Mouse (Mus musculus) hindbrain, embryonic 16.5 days (tissue): Measurements from ENCODE around the gene Ncoa5. TPM values are rescaled to one million over a fixed set of nuclear protein-coding genes. Genes with fewer than 3 reads are reported as not detected.

Experiments
- ATAC-seq: fragments of 200-750 bp; cut with Nextera tagmentation; 2 replicates; pipeline ENCODE4 v1.8.0; 2017; ENCODE audit warnings: moderate TSS enrichment, moderate library complexity
- H3K27ac ChIP-seq: fragments of 300-500 bp; sonication (generic); 2 replicates; pipeline ENCODE4 v1.5.1; 2014; ENCODE audit warnings: low read depth, mild to moderate bottlenecking, control low read depth, low read length, moderate library complexity
- H3K27me3 ChIP-seq: fragments of 300-500 bp; sonication (generic); replicated peaks from 2 replicates; pipeline ENCODE4 v1.6.1; 2014; ENCODE audit warnings: low read length; ENCODE audit not compliant: control insufficient read depth, insufficient read depth
- H3K36me3 ChIP-seq: fragments of 300-500 bp; sonication (generic); 2 replicates; pipeline ENCODE4 v1.6.1; 2014; ENCODE audit warnings: mild to moderate bottlenecking, low read length, moderate library complexity, mixed read lengths; ENCODE audit not compliant: control insufficient read depth, insufficient read depth
- H3K4me1 ChIP-seq: fragments of 300-500 bp; sonication (generic); 2 replicates; pipeline ENCODE4 v1.6.1; 2014; ENCODE audit warnings: low read depth, low read length; ENCODE audit not compliant: control insufficient read depth, insufficient read depth
- H3K4me2 ChIP-seq: fragments of 300-500 bp; sonication (generic); 2 replicates; pipeline ENCODE4 v1.6.1; 2014; ENCODE audit warnings: mild to moderate bottlenecking, low read length, control low read depth, moderate library complexity
- H3K4me3 ChIP-seq: fragments of 300-500 bp; sonication (generic); 2 replicates; pipeline ENCODE4 v1.5.1; 2014; ENCODE audit warnings: mild to moderate bottlenecking, low read length, control low read depth, moderate library complexity
- H3K9ac ChIP-seq: fragments of 300-500 bp; sonication (generic); 2 replicates; pipeline ENCODE4 v1.6.1; 2014; ENCODE audit warnings: low read depth, mild to moderate bottlenecking, control low read depth, low read length, moderate library complexity
- H3K9me3 ChIP-seq: fragments of 300-500 bp; sonication (generic); 2 replicates; pipeline ENCODE4 v1.6.1; 2014; ENCODE audit warnings: mild to moderate bottlenecking, low read length, moderate library complexity; ENCODE audit not compliant: control insufficient read depth
- WGBS: fragments of 180-500 bp; shearing (Covaris S2); extraction: QIAGEN DNeasy Blood & Tissue Kit; methylation state at CpG from one replicate; pipeline ENCODE4 v1.1.7; 2014; 5-methylcytosine and 5-hydroxymethylcytosine counted together
- polyA plus RNA-seq: library from polyadenylated mRNA; unstranded; fragments of >200 nt; fragmentation: Nextera tagmentation; extraction: Ambion mirVana; gene quantifications from 2 replicates; pipeline ENCODE4 v1.2.1, GENCODE M21; 2015

Gene Ncoa5
- polyA plus RNA-seq, 1 experiment from 2014 or later = 83.8 TPM

GRCm38 (mm10) chr2:164962183-164962580, 72.5 kb downstream of the Ncoa5 start:
- H3K9ac ChIP-seq = no peak overlapping the region; the same call in 1 of the 2 replicates
- H3K27me3 ChIP-seq = no peaks in the 10 kb centered on the region; the same call in 1 of the 2 replicates
- WGBS = 50% methylated on average over 7 of the region's 7 CpGs
- no peaks in the 10 kb centered on the region for H3K36me3 ChIP-seq
- peak overlapping the region; percentile 69 for H3K4me2 ChIP-seq
- no peak overlapping the region for H3K27ac ChIP-seq
- H3K4me3 ChIP-seq = no peak overlapping the region
- peaks cover 34% of the 10 kb centered on the region for H3K4me1 ChIP-seq
- no peaks in the 10 kb centered on the region for H3K9me3 ChIP-seq
- no peak for ATAC-seq

- ATAC-seq = peak; percentile 21; the same call in 1 of the 2 replicates
- Histone ChIP-seq H3K36me3 (no peaks in the 10 kb centered on the region), H3K9me3 (no peaks in the 10 kb centered on the region), H3K4me2 (peak overlapping the region; percentile 69), H3K27me3 (no peaks in the 10 kb centered on the region; the same call in 1 of the 2 replicates), H3K4me1 (peaks cover 31% of the 10 kb centered on the region), H3K9ac (peak overlapping the region; percentile 79), H3K4me3 (peak overlapping the region; percentile 63), H3K27ac (peak overlapping the region; percentile 80; the same call in 1 of the 2 replicates)
- WGBS = 7% methylated on average over 17 of the region's 17 CpGs
Measured at GRCm38 (mm10) chr2:164961506-164962182, 73.0 kb downstream of the Ncoa5 start.

- WGBS = 1% methylated on average over 38 of the region's 54 CpGs
- peaks cover 31% of the 10 kb centered on the region for H3K4me1 ChIP-seq
Measured at GRCm38 (mm10) chr2:164960716-164961441, 73.8 kb downstream of the Ncoa5 start, which contains the start of gene Slc12a5. TSS of gene Slc12a5 (plus strand) at chr2:164960802.

GRCm38 (mm10) chr2:164957548-164958315, 76.9 kb downstream of the Ncoa5 start:
- Histone ChIP-seq H3K4me2 (no peak overlapping the region), H3K4me3 (no peak overlapping the region), H3K27ac (no peak overlapping the region), H3K9me3 (no peaks in the 10 kb centered on the region), H3K27me3 (peaks cover 1% of the 10 kb centered on the region), H3K9ac (no peak overlapping the region), H3K4me1 (peaks cover 14% of the 10 kb centered on the region), H3K36me3 (no peaks in the 10 kb centered on the region)
- 61% methylated on average over 9 of the region's 9 CpGs for WGBS
- no peak for ATAC-seq

More at GRCm38 (mm10) chr2:164960716-164961441, 73.8 kb downstream of the Ncoa5 start, which contains the start of gene Slc12a5:
- peak within 1 kb of the TSS; percentile 79 for H3K9ac ChIP-seq
- no peaks in the 10 kb centered on the region for H3K36me3 ChIP-seq
- no peaks in the 10 kb centered on the region; the same call in 1 of the 2 replicates for H3K27me3 ChIP-seq
- peak within 1 kb of the TSS; percentile 80 for H3K27ac ChIP-seq
- H3K4me3 ChIP-seq = peak within 1 kb of the TSS; percentile 63
- peak; percentile 65 for ATAC-seq
- H3K4me2 ChIP-seq = peak within 1 kb of the TSS; percentile 69
- H3K9me3 ChIP-seq = no peaks in the 10 kb centered on the region

GRCm38 (mm10) chr2:164956195-164956594, 78.5 kb downstream of the Ncoa5 start:
- WGBS = 67% methylated on average over 5 of the region's 5 CpGs
- H3K27me3 ChIP-seq = peaks cover 11% of the 10 kb centered on the region

GRCm38 (mm10) chr2:164955725-164956124, 78.9 kb downstream of the Ncoa5 start:
- WGBS = 73% methylated on average over 4 of the region's 4 CpGs
- Histone ChIP-seq H3K9ac (no peak overlapping the region), H3K4me2 (no peak overlapping the region), H3K4me1 (peaks cover 8% of the 10 kb centered on the region; the same call in 1 of the 2 replicates), H3K9me3 (no peaks in the 10 kb centered on the region), H3K27ac (no peak overlapping the region), H3K4me3 (no peak overlapping the region), H3K36me3 (no peaks in the 10 kb centered on the region), H3K27me3 (peaks cover 16% of the 10 kb centered on the region)
- no peak for ATAC-seq

More at GRCm38 (mm10) chr2:164956195-164956594, 78.5 kb downstream of the Ncoa5 start:
- no peaks in the 10 kb centered on the region for H3K9me3 ChIP-seq
- no peak for ATAC-seq
- H3K4me3 ChIP-seq = no peak overlapping the region
- H3K4me1 ChIP-seq = peaks cover 8% of the 10 kb centered on the region; the same call in 1 of the 2 replicates
- H3K27ac ChIP-seq = no peak overlapping the region
- no peaks in the 10 kb centered on the region for H3K36me3 ChIP-seq
- H3K9ac ChIP-seq = no peak overlapping the region
- no peak overlapping the region for H3K4me2 ChIP-seq

GRCm38 (mm10) chr2:164953224-164953623, 81.4 kb downstream of the Ncoa5 start:
- peak overlapping the region; percentile 37; the same call in 1 of the 2 replicates for H3K9ac ChIP-seq
- under 1% methylated on average over 21 of the region's 21 CpGs for WGBS

GRCm38 (mm10) chr2:164952448-164952847, 82.2 kb downstream of the Ncoa5 start:
- peaks cover 45% of the 10 kb centered on the region for H3K27me3 ChIP-seq
- ATAC-seq = no peak

More at GRCm38 (mm10) chr2:164953224-164953623, 81.4 kb downstream of the Ncoa5 start:
- Histone ChIP-seq H3K27me3 (peaks cover 38% of the 10 kb centered on the region), H3K36me3 (no peaks in the 10 kb centered on the region), H3K27ac (no peak overlapping the region), H3K9me3 (no peaks in the 10 kb centered on the region), H3K4me2 (peak overlapping the region; percentile 44), H3K4me3 (no peak overlapping the region), H3K4me1 (peaks cover 12% of the 10 kb centered on the region)
- ATAC-seq = peak; percentile 85

More at GRCm38 (mm10) chr2:164952448-164952847, 82.2 kb downstream of the Ncoa5 start:
- no peak overlapping the region for H3K4me2 ChIP-seq
- no peak overlapping the region for H3K9ac ChIP-seq
- H3K4me1 ChIP-seq = peaks cover 14% of the 10 kb centered on the region
- no peak overlapping the region for H3K27ac ChIP-seq
- 37% methylated on average over 13 of the region's 13 CpGs for WGBS
- no peaks in the 10 kb centered on the region for H3K36me3 ChIP-seq
- H3K9me3 ChIP-seq = no peaks in the 10 kb centered on the region
- no peak overlapping the region for H3K4me3 ChIP-seq
